Mouse (Mus musculus) cerebellum, postnatal 14 days (tissue): ENCODE measurements around the gene Ehd2.

Experiments used
- DNase-seq, 2 experiments: peaks; one replicate each; pipeline ENCODE4 v3.0.0; 2021; ENCODE audit warnings: mixed read lengths in 2 of 2

Ehd2 gene

DNA sequence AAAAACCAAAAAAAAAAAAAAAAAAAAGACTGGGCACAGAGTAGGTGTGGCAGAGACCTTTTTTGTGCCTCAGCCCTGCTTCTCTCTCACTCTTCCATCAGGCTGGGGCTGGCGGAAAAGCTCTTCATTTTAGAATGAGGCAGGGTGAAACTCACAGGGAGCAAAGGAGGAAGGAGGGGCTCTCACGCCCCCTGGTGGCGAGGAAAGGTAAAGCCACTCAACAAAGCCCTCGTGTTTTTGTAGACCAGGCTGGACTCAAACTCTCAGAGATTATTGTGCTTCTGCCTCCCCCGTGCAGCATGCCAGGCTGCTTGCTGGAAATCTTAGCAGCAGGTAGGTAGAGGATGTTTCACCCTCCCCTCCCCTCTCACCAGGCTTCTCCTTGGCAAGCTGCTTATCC lies 7.3 kb upstream of the Ehd2 start:
- DNase-seq, result peak; percentile 75 to 82

DNA sequence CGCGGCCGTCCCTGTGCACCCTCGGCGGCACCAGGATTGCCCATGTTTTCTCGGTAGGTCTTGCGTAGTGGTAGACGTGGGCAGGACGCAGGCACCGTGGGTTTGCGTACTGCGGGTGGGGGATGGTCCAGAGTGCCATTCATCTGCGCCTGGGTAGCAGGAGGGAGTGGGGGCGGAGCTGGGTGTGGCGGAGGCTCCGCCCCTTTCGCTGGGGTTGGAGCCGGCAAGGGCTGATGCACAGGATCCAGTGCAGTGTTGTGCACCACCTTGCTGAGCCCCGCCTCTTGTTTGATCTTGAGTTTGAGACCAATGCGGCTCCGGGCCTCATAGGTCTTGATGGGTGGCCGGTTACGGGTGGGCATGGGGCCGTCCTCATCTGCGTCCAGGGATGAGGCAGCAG lies 4.9 kb upstream of the Ehd2 start:
- DNase-seq, result no peak

DNA sequence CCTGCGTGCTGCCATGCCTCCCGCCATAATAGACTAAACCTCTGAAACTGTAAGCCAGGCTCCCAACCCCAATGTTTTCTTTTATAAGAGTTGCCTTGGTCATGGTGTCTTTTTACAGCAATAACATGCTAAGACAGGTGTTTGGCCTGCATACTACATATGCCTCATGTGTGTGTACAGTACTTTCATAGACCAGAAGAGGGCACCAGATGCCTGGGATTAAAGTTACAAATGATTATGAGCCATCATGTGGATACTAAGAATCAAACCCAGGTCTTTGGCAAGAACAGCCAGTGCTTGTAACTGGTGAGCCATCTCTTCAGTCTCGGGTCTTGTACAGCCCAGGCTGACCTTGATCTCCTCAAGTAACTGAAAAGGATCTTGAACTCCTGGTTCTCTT lies 2.3 kb upstream of the Ehd2 start:
- no peak for DNase-seq

DNA sequence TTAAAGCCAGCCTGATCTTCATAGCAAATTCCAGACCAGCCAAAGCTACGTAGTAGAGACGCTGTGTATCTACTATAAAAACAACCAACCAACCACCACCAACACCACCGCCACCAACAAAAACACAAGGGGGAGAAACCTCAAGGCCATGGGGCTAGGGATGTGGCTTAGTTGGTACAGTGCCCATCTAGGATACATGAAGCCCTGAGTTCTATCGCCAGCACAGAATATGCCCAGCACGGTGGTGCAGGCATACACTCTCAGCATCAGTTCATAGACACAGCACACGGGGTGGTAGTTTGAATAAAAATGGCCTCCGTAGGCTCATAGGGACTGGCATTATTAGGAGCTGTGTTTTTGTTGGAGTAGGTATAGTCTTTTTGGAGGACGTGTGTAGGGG lies 955 bp upstream of the Ehd2 start:
- DNase-seq, result no peak

DNA sequence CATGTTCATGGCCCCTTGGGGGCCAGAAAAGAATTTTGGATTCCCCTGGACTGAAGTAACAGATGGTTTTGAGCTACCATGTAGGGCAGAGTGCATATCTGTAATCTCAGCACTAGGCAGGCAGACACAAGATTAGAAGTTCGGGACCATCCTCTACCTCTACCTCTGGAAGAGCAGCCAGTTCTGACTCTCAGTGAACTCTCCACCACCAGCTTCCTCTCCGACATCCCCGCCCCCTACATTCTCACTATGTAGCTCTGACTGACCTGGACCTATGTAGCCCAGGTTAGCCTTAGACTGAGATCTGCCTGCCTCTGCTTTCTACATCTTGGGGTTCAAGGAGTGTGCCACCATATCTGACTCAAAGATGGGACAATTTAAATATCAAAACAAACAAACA lies 878 bp downstream of the Ehd2 start:
- DNase-seq, result no peak

DNA sequence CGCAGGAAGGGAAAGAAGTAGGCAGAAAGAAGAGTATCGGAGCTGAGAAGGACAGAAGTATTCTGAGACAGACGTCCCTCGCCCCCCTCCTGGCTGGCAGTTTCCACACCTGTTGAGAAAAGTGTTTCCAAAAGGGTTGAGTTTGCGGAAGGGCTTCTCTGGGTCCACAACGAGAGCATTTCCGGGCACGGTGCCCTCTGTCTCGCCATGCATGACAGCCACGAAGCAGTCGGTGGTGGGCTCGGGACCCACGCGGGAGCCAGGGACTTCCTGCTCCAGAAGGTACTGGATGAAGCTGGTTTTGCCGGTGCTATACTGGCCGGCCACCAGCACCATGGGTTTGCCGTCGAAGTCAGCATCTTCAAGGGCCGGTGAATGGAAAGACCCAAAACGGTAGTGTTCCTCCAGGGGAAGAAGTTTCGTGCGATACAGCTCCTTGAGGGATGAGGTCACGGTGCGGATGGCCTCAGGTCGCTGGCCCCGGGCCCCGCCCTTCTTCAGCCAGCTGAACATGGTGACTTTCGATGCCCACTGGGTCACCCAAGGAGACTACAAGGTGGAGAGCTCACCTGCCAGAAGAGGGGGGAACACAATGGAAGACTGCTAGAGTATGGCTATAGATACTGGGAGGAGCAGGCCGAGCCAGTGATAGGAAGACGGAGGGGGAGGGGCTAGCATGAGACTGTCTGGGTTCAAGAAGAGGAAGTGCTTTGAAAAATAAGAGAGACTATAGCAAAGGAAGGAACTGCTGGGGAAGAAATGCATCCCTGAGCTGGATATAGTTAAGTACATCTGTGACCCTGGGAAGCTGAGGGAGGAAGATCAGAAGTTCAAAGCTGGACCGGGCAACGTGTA lies 3.3 kb downstream of the Ehd2 start:
- no peak for DNase-seq

DNA sequence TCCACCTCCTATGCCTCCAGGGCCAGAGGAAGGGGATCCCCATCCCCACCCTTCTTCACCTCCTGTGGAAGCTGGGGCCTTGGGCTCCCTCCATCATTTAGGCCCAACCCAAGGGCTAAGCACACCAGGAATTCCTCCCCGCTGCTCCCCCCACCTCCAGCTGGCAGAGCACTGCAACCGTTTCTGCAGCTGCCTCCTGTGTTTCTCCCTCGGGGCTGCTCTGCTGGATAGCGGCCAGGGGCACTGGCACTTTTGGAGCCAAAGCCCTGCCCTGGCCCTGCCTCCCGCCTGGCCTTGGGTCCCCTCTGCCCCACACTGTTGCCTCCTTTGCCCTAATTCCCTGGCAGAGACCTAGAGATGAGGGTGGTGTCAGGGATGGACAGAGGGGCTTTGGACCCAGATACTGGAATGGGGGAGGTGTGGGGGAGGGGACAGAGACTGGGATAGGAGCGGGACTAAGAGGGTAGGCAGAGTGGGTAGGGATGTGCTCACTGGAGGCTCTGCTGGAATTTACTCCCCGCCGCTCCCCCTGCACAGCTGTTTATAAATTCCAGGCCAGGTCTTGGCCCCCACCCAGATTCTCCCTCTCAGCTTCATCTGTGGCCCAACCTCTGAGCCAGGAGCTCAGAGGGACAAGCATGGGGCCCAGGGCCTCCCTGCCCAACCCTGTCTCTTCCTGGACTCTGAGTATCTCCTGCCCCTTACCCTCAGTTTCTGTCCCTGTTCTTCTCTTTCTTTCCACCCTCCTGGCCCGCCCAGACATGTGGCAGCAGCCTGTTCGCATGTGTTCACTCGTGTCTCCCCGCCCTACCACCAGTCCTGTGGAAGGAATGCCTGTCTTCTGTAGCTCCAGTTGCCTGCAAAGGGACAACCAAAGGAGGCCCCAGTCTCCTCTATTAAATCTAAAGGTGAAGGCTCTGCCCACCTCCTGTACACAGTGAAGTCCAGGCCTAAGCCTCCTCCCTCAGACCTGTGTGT lies 4.8 kb downstream of the Ehd2 start:
- peak in 1 of 2 experiments; percentile 56 for DNase-seq

DNA sequence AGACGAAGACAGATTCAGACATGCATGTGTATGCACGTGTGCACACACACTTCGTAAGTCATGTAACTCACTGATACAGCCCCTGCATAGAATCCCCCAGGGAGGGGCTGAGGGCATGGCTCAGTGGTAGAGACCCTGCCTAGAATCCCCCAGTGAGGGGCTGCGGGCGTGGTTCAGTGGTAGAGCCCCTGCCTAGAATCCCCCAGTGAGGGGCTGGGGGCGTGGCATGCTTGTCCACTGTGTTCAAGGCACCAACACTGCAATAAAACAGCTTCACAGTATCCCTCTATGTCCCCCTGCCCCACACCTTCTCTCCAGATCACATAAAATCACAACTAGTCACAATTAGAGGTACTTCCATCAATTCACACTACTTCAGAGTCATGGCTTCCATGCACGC lies 5.6 kb downstream of the Ehd2 start:
- no peak for DNase-seq

DNA sequence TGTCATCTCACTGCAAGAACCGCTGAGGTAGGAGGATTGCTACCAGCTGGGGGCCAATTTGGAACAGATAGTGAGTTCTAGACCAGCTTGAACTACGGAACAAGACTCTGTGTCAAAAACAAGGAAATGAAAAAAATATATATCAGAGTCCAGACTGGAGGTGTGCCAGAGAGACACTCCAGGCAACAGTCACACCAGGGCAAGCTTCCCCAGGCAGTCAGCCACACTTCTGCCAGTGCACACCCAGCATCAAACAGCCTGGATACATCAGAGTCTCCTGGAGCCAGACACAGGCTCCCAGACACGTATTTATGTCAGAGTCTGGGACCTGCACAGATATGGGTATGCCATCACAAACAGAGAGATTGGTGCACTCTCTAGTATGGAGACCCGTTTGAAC lies 6.1 kb downstream of the Ehd2 start:
- DNase-seq, result no peak

DNA sequence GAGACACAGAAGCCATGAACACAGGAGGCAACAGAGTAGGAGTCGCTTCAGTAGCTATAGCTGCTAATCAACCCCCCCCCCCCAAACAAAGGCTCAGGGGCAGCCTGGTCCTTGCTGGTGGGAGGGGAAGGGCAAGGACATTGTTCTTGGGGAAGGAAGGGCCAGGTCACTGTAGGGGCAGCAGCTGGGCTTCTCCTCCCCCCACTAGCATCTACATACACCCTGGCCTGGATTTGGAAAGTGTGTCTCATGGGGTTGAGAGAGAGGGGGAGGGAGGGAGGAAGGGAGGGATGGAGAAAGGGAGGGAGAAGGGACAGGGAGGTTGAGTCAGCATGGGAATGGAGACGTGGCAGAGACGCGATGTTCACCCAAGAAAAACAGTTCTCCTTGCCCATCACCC lies 6.7 kb downstream of the Ehd2 start:
- DNase-seq, result no peak

DNA sequence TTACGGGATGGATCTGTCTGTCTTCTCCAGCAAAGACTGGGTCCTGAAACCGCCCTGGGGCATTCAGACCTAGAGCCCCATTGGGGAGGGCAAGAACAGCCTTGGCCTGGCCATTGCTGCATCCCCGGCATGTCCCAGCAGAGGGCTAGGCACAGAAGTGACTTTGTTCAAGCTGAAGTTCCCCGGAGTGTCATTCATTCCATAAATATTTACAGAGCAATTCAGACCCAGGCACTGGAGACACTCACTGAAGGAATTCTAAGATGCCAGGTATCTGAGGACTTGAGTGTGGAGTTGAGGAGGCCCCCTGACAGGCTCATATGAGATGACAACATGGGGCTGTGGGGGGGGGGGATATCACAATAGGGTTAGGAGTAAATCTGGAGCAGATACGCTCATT lies 11.2 kb downstream of the Ehd2 start:
- no peak for DNase-seq

DNA sequence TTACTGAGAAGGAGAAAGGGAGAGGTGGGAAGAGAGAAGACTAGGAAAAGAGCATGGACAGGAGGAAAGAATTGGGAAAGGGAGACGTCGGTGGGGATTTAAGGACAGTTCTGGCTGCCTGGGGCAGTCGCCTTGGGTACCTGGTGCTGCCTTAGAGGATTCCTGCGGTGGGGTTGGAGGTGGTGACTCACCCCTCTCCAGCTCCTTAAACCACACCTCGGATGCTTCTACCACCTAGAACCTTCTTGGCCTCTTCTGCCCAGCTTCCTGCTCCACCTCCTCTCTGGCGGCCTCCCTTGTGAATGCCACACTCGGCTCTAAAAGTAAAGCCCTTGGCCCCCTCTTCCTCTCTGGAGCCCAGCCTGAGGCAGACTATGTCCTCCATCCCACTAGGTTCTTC lies 11.9 kb downstream of the Ehd2 start:
- no peak for DNase-seq

DNA sequence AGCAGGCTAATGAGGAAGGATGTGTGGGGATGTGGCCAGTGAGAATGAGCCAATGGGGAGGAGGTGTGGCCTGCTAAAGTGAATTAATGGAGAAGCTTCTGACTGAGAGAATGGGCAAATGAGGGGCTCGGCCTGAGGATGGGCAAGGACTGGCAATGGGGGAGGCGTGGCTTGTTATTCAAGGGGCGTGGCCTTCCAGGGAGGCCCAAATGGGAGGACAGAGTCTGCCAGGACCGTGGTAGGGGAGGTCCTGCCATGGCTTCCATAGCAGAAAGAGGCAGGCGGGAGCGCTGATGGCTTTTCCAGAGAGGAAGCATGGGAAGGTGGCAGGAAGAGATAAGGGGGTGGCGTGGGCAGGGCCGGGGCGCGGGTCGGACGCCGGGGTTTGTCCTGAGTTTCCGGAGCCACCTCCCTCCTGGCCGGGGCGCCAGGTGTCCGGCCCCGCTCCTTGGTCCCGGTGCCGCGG lies 12.4 kb downstream of the Ehd2 start:
- DNase-seq, result no peak

DNA sequence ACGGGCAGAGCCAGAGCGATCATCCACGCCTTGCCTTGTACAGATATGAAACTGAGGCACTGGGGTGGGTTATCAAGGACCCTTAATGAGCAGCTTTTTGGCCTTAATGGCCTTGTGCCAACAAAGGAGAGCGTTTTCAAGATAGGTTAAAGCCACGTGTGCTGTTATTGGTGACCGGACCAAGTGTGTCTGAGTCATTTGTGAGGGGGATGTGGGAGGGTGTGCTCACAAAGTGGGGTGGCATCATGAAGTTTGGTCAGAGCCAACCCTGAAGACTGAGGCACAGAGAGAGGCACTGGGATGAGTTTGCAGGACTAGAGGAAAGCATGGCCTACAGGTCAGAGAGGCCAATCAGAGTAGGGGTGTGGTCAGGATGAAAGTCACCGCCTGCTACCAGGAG lies 12.9 kb downstream of the Ehd2 start:
- no peak for DNase-seq

DNA sequence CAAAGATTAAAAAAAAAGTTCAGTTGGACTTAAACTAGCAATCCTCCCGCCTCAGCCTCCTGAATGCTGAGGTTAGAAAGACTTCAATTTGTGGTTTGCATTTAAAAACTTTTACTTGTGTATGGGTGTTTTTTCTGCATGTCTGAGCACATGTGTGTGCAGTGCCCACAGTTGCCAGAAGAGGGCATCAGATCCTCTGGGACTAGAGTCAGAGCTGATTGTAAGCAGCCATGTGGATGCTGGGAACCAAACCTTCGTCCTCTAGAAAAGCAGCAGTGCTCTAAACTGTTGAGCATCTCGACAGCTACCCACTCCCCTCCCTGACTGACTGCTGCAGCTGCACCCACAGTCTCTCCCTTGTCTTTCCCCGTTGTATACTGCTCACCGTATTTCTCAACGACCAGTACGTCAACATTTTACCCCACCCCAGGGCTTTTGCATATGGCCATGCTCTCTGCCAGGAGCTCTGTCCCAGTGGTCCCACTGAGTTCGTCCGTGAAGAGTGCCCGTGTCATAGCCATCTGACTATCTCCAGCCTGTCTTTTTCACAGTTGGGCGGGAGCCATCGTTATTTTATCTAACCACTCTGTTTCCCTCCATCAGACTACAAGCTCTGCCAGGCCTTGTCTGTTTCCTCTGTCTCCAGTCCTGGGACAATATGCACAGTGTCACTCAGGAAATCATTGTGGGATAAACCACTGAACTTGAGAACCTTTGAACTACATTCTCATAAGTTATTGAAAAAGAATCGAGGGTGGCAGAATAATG lies 13.9 kb downstream of the Ehd2 start:
- DNase-seq, result peak in 1 of 2 experiments; percentile 41

DNA sequence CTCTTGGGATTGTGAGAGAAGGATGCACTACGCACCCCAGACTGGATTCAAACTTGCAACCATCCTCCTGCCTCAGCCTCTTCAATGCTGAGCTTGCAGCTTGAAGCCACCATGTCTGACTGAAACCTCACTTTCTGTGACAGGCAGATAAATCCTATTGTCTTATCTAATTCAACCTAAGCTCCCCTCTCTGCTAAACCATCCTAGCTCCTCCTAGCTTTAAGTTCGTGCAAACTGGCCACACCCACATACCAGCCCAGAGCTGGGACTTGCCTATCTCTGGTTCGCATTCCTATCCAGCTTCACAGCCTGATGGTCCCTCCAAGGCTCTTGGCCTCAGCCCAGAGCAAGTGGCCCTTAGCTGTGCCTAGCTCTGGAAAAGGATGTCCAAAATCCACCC lies 15.0 kb downstream of the Ehd2 start:
- DNase-seq, result no peak

DNA sequence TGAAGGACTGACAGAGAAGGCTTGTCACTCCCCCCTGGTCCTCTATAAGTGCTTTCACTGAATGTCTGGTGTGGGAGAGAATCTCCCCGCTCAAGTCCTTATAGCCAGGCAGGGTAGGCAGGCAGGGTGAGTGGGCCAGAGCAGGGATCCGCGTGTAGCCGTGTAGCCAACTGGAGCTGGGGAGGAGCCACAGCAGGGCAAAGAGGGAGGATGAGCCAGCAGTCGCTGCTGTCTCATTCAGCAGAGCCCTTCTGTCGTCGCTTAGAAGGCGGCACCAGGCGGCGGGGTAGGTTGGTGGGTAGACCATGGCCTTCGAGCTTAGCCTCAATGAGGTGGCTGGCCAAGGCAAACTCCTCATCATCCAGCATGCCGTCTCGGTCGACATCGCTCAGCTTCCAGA lies 17.4 kb downstream of the Ehd2 start:
- no peak for DNase-seq

DNA sequence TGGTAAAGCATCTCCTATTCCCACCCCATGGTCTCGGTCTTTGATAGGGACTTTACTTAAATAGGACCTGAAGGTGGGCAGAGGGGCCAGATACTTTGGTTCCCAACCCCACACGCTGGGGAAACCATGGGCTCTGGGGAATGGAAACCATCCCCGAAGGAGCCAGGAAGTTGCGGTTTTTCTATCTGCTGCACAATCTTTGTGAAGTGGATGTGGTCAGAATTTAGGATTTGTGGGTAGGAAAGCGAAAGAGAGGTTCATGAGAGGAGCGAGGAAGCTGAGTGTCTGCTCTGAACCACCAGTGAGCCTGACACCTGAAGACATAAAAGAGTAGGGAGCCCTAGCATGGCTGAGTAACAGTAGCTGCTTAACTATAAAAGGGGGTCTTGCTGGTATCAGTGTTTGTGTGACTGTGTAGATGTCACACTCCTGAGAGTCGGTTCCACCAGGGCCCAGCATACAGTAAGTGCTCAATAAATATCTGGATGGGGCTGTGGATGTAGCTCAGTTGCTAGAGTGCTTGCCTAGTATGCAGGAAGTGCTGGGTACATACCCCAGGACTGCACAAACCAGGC lies 18.1 kb downstream of the Ehd2 start:
- no peak for DNase-seq

DNA sequence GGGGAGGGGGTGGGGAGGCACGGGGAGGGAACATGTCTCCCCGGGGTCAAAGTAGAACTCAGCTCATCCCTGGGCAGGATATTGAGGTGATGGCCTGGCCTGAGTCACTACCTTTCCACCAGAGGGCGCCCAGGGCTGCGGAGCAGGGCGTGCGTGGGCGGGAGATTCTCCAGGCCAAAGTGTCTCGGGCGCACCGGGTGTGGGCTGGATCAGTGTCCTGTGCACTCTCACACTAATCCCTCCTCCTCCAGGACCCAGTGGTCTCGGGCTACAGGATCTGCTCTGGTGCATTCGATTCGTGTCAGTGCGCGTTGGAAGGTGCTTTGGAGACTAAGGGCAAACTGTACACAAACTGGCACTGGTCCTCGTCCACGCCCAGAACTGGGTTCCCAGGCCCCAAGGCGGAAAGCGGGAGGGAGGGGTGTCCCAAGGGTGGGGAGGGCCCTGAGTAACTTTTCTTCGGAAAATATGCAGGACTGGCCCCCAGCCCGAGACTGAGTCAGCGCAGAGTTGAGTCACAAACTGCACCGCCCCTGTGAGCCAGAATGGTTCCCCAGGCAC lies 18.9 kb downstream of the Ehd2 start:
- peak; percentile 82 to 90 for DNase-seq

DNA sequence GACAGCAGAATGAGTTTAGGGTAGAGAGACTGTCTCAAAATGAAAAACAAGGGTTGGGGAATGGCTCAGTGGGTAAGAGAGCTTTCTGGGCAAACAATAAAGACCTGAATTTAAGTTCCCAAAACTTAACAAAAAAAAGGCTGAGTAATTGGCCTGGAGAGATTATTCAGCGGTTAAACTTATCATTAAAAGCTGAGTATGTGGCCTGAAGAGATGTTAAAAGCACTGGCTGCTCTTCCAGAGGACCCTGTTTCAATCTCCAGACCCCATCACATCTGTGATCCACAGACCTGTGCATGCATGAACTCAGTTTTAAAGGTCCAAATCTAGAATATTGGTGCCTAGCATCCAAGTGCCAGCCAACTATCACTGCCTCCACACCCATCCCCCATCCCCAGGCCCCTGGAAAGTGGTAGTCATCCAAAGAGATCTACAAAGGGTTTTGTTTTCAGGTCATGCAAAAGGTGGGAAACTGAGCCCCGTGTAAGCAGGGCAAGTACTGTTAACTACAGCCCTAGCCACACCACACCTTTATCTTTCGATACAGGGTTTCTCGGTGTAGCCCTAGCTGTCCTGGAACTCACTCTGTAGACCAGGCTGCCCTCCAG lies 19.6 kb downstream of the Ehd2 start:
- no peak for DNase-seq

DNA sequence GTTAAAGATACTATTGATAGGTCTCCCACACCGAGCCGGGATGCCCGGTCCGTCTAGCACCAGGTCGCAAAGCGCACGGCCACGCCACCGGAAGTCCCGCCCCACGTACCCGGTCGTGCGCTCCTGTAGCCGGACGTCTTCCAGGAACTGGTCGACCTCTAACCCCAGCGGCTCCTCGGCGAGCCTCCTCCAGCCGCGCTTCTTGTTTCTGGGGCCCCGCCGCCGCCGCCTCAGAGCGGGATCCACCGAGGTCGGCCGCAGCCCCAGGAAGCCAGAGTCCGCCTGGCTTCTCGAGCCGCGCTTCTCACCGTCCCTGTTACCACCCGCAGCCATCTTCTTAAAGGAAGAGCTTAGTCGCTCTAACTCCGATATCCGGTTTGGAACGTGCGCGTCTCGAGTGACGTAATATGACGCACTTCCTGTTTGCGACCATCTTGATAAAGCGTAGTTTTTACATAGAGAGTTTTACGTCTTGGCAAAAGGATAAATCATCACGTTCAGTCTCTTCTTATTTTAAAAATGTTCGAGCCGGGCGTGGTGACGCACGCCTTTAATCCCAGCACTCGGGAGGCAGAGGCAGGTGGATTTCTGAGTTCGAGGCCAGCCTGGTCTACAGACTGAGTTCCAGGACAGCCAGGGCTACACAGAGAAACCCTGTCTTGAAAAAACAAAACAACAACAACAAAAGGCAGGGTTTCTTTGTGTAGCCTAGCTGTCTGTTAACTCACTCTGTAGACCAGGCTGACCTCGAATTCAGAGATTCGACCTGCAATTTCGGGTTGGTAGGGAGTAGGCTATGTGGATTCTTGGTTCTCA lies 21.4 kb downstream of the Ehd2 start, which contains the start of gene Nop53:
TSS of gene Nop53 (minus strand) at position 354 of the 816 bp plus-strand sequence.
- peak; percentile 94 to 96 for DNase-seq
